Mouse (Mus musculus): Measurements from ENCODE around the gene 6030452D12Rik. TPM values are rescaled to one million over a fixed set of nuclear protein-coding genes. Genes with fewer than 3 reads are reported as not detected.

The 6030452D12Rik gene
- total RNA-seq, 1 experiment from 2014 or later: not detected

DNA sequence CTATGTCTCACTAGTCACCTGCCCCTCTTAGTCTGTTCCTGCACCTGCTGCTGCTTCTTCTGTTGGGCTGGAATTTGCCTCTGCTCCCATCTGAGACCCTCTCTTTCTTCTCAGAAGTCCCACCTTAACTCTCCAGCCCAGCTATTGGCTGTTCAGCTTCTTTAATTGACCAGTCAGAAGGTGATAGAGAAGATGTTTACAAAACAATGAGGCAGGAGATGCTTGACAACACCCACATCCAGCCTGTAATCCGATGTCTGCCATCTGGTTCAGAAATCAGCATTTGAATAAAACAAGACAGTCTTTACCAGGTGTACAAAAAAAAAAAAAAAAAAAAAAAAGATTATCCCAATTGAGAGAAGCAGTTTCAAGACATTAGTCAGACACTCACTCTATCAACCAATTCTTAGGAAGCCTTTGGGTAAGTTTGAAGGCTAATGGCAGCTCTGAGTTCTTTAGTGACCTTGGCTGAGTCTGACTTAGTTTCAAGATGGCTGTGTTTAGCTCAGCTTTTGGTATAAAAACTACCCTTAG lies 15.7 kb downstream of the 6030452D12Rik start:
- no peak for ATAC-seq (replicated peaks; ENCODE audit: low read depth, poor library complexity, severe bottlenecking)

DNA sequence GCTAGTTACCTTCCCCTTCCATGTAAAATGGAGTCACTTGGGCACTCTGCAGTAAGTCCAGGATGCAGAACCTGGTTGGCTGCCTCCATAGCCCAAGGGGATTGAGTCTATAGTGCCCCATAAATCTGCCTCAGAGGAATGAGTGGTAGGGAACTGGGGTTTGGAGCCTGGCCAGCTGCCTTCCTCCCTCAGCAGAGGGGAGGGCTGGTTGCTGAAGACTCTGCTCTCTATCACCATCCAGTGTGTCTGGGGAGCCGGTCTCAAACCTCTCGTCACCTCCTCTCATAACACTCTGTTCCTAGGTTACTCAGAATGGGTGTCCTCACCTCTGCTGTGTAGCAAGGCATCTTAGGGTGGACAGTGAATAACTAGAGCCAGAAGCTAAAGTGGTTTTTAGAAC lies 16.3 kb downstream of the 6030452D12Rik start:
- ATAC-seq (replicated peaks; ENCODE audit: low read depth, poor library complexity, severe bottlenecking): peak; percentile 89

DNA sequence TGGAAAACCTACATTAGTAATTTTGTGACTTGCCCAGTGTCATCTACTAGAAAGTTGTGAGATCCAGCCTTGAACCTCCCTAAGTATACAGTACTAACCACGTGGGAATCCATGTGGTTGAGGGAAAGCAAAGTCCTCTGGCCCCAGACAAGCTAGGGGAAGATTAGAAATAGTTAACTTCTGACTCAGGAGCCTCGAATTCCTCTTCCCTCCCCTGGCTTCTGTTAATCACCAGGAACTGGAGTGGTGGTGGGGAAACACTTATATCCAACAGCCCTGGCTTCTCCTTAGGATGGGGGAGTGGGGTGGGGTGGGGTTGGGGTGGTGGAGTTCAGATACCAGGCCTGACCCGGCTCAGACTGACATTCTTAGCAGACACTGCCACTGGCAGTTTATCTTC lies 18.4 kb downstream of the 6030452D12Rik start:
- ATAC-seq (replicated peaks; ENCODE audit: low read depth, poor library complexity, severe bottlenecking): no peak

DNA sequence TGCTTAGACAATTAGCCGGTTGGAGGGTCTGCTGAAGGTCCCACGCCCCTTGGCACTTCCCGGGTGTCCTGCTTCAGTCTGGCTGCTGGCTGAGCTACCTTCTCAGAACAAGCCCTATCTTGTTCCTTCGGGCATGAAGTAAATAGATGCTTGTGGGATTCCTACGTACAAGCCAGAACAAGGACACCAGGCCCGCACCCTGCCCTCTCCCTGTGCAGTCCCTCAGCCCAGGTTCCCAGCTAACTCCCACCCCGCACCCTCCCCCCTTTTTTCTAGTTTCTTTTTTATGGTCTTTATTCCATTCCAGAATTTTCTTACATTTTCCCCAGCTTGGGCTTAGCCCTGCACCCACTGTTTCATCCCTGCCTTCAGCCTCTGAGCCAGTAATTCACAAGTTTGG lies 20.3 kb downstream of the 6030452D12Rik start:
- ATAC-seq (replicated peaks; ENCODE audit: low read depth, poor library complexity, severe bottlenecking): no peak

DNA sequence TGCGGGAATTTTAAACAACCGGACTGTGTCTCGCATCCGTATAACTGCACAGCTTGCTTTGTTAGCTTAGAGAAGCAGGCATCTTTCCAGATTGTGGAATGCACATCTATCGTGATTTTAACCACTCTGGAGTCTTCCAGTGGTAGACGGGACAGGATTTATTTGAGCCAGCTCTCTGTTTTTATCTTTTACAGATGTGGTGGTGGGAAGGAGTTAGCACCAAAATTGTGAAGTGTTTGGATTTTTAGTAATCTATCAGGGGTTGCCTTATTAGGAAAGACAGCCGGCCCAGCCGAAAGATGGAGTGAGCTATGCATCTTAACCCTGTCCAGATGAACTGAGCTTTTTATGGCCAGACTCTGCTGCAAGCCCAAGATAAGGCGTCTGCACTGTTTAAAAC lies 21.5 kb downstream of the 6030452D12Rik start:
- no peak for ATAC-seq (replicated peaks; ENCODE audit: low read depth, poor library complexity, severe bottlenecking)

DNA sequence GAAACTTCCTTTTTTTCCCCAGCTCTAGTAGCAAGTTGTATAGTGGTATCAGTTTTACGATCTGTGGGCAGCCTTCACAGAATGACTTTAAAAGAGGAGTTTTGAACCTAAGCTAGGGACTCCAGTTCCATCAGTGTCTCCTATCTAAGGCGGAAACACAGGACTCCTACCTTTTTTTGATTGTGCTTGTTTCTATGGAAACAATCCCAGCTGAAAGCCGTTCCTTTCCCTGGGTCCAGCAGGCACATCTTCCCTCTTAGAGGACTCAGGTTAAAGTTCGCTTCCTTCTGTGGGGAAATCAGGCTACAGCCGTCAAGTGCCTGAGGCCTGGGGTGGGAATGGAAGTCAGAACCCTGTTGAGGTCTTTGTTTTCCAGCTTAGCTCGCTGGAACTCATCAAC lies 26.4 kb downstream of the 6030452D12Rik start:
- ATAC-seq (replicated peaks; ENCODE audit: low read depth, poor library complexity, severe bottlenecking): 0 out of 2 replicates have a peak, but pooled peaks have one; percentile 36

DNA sequence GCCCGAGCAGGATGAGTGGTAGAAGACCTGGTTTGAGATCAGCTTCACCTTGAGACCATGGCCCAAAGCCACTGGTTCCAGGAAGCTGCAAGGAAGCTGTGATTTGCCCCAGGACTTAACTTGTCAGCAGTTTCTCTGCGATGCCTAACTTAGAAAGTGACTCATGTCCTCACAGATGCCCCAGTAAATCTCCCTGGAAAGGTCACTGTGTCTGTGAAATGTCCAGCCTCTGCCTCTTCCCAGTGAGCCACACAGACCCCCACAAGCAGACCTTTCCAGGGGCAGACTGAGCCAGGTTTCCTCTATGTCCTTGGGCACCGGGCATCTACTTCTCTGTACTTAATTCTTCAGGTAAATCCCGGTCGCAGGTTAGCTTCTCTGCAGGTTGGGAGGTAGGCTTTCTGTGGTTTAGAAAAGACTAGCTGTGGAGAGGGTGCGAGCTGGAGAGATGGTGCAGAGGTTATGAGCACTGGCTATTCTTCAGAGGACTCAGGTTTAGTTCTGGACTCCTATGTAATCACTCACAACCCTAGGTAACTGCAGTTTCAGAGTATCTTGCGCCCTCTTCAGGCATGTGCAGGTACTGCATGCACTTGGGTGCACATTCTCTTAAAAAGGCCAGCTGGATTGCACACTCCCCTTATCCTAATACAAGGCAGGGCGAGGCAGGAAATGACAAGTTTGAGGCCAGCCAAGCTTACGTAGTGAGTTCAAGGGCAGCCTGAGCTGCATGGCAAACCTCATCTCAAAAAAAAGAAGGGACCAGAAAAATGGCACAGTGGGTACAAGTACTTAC lies 27.1 kb downstream of the 6030452D12Rik start:
- ATAC-seq (replicated peaks; ENCODE audit: low read depth, poor library complexity, severe bottlenecking): no peak

DNA sequence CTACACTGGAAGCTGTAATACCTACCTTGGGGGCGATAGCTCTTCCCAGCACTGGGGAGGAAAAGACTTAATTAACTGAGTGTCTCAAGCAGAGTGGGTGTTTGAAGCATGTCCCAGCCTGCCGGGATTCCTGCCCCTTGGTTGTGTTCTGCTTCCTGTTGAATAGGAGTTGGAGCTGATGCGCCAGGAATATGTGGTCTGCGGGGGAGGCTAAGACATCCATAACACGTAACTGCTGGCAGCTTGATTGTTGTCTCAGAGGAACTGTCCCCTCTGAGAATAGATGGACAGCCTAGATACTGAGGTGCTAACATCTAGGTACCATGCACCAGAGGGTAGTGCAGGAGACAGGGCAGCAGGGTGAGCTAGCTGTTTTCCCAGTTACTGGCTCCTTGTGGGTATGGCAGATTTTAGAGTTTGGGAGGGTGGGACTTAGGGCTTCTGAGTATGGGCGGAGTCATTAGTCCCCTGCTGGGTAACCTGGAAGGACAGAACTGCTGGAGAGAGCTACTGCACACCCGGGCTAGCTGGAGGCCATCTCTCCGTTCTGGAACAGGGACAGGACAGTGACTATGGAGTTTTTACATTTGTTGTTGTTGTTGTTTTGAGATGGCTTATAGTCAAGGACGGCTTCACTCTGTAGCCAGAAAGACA lies 28.4 kb downstream of the 6030452D12Rik start:
- no peak for ATAC-seq (replicated peaks; ENCODE audit: low read depth, poor library complexity, severe bottlenecking)

DNA sequence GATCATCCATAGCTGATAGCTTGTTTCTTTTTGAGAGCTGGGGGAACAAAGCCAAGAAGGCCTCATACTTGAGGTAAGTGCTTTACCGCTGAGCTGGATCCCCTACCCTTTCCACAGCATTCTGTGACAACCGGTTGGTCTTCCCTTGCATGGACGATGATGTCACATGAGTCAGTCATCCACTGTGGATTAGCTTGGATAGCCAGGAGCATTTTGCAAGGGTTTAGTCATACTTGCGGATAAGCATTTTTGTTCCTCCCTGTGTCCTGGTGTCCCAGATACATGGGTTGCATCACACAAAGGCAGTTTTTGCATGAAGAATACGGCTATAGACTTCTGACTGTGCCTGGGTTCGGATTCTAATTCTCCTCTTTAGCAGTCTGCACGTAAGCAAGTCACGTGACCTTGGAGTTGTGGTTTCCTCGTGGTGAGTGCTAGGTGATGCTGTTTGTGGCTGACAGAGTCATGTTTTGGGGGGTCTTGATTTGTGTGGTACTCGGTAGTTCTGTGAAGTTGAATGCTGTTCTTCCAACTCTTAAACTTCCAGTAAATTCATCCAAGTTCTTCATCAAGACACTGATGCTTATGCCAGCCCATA lies 29.7 kb downstream of the 6030452D12Rik start:
- no peak for ATAC-seq (replicated peaks; ENCODE audit: low read depth, poor library complexity, severe bottlenecking)

DNA sequence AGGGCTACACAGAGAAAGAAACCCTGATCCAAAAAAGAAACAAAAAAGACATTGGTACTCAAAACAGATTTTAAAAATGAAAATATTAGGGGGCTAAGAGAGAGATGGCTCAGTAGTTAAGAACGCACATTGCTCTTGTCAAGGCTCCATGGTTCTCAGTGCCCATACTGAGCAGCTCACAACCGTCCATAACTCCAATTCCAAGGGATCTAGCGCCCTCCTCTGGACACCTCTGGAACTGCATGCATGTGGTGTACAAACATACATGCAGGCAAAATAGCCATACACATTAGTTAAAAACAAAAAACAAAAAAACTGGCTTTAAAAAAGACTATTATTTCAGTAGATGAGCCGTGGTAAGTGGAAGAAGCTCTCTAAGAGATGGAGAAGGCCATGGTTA lies 30.2 kb downstream of the 6030452D12Rik start:
- no peak for ATAC-seq (replicated peaks; ENCODE audit: low read depth, poor library complexity, severe bottlenecking)

DNA sequence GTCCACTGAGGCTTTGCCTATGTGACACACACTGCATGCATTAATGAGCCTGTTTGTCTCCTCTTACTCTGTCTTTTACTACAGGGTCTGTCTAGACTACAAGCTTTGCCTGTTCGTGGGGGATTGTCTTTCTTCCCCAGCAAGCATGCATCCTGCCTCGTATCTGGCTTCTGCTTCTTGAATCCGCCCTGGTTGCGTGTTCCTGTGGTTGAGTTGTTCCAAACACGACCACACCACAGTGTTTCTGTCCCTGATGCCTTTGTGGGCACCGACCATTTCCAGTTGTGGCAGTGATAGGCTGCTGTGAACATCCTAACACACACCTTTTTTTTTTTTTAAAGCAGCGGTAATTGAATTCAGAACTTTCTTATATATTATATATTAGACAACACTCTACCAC lies 33.4 kb downstream of the 6030452D12Rik start:
- ATAC-seq (replicated peaks; ENCODE audit: low read depth, poor library complexity, severe bottlenecking): peak; percentile 69

DNA sequence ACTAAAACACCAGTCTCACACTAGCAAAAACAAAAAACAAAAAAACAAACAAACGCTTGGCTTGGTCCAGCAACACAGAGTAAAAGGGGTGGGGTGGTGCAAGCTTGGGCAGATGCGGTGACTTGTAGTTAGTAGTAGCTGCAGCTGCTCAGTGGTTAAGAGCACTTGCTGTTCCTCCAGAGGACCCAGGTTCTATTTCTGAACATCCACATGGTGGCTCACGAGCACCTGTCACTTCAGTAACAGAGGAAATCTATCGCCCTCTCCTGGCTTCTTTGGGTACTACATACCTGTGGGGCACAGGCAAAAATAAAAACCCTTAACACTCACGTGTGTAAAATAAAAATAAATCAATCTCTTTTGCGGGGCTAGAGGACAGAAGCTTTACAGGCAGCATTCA lies 34.1 kb downstream of the 6030452D12Rik start:
- ATAC-seq (replicated peaks; ENCODE audit: low read depth, poor library complexity, severe bottlenecking): peak; percentile 69

DNA sequence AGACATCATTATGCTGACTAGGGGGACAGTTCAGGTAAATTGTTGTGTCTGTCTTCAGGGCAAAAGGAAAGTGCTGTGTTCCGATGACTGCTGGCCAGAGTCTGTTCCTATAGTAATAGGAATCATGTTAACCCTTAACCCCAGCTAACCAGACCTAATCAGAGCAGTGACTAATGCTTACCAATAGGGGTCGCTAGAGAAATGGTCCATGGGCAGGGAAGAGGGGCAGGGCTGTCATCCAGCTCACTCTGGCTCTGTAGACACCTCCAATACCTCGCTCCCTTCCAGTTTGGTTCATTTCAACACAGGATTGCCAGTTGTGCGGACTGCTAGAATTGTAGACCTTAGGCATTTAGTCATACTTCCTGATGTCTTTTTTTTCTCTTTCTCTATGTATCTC lies 35.1 kb downstream of the 6030452D12Rik start:
- peak; percentile 67 for ATAC-seq (replicated peaks; ENCODE audit: low read depth, poor library complexity, severe bottlenecking)

DNA sequence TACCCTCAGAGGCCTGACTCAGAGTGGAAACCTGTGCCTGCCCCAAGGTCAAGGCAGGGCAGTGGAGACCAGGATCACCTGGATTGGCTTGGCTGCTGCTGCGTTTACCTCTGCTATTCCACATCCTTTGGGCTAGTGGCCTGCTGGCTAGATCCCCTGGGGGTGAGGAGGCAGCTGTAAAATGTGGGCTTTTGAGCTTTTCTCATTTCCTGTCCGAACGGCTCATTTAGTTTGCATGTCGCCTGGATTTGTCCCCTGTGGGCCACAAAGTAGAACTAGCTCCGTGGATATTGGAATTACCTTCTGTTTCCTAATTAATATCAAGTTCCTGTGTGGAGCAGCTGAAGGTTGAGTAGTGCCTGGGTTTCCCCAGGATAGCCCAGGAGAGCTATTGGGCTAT lies 38.9 kb downstream of the 6030452D12Rik start:
- no peak for ATAC-seq (replicated peaks; ENCODE audit: low read depth, poor library complexity, severe bottlenecking)

DNA sequence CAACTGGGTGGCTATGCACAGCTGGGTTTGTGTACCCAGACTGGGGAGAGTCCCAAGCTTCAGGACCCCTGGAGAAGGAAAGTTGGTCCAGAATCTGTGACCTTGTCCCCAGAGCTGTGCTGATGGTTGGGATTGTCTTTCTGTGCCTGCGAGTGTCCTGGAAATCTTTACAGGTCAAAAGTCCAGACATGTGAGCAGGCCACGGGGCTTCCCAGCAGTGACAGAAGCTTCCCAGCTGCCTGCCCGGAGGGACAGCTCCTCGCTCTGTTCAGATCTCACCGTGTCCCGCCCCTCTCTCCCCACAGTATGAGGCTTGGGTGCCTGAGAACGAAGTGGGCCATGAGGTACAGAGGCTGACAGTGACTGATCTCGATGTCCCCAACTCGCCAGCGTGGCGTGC lies 40.7 kb downstream of the 6030452D12Rik start:
- no peak for ATAC-seq (replicated peaks; ENCODE audit: low read depth, poor library complexity, severe bottlenecking)

DNA sequence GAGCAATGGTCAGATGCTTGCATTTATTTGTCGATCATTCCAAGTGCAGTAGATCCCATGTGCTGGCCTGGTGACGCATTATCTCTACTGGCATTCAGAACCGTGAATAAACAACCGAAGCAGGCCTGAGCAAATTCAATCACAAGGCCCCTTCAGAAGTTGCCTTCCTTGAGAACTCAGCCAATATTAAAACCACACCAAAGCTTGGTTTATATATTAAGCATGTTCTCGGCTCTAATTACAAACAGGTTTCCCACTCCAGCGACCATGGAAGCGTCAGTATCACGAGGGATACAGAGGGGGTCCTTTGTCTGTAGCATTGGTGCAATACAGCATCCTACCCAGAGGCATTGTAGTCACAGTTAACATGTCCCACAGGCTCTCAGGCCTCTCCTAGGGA lies 42.7 kb downstream of the 6030452D12Rik start:
- ATAC-seq (replicated peaks; ENCODE audit: low read depth, poor library complexity, severe bottlenecking): no peak

DNA sequence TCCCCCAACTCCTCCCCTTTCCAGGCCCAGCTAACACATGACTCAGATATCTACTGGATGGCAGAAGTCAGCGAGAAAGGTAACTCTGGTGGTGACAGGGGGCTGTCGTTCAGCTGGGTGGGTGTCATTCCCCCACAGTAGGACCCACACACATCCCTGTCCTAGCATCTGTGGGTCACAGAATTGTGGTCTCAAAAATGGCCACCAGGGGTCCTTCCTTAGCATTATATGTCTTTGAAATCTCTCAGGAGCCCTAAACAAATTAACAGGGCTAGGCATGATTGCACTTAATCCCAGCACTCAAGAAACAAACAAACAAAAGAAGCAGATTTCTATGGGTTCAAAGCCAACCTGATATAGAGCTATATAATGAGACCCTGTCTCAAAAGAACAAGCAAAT lies 44.8 kb downstream of the 6030452D12Rik start:
- peak; percentile 66 for ATAC-seq (replicated peaks; ENCODE audit: low read depth, poor library complexity, severe bottlenecking)

DNA sequence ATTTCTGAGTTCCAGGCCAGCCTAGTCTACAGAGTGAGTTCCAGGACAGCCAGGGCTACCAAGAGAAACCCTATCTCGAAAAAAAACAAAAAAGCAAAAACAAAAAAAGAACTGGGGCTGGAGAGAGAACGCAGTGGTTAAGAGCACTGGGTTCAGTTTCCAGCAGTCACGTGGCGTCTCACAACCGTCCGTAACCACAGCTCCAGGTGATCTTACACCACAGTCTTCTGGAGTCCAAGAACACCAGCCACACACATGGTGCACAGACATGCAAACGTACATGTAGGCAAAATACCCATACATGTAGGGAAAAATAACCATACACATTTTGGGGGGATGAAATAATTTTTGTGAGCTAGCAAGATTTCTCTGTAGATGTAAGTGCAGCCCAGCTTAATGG lies 46.4 kb downstream of the 6030452D12Rik start:
- ATAC-seq (replicated peaks; ENCODE audit: low read depth, poor library complexity, severe bottlenecking): no peak

DNA sequence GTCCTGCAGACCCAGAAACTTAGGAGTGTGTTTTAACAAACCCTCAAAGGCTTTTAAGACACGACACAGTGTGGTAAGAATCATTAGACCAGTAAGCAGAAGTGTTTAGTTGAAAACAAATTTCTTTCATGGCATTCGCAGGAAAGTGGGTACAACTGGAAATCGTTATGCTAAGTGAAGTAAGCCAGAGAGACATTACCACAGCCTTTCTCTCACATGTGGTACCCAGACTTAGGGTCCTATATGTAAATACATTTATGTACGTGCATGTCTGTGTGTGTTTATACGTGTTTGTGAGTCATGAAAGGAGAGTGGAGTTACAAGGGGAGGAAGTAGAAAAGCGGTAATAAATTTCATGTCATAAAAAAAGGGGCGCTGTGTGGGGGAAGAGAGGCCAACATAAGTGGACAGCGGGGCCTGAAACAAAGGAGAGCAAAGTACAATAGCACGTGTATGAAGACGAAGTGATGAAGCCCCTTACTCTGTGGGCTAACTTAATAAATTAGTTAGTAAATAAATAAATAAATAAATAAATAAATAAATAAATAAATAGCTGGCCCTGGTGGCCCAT lies 48.1 kb downstream of the 6030452D12Rik start:
- no peak for ATAC-seq (replicated peaks; ENCODE audit: low read depth, poor library complexity, severe bottlenecking)

DNA sequence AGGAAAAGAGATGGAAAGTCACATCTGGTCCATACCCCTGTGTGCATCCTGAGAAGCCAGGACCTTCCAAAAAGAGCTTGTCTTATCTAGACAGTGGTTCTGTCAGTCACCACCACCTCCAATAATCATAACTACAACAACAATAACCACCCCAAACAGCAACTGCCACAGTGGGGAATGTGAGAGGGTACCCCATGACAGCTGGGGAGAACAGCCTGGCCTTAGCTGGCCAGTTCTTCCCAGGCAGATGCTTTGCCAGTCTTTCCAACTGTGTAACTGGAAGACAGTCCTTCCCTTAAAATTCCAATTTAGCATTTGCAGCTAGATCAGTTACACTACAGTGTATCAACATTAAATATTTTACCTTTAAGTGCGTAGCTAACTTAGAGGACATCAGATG lies 50.6 kb downstream of the 6030452D12Rik start:
- ATAC-seq (replicated peaks; ENCODE audit: low read depth, poor library complexity, severe bottlenecking): no peak

DNA sequence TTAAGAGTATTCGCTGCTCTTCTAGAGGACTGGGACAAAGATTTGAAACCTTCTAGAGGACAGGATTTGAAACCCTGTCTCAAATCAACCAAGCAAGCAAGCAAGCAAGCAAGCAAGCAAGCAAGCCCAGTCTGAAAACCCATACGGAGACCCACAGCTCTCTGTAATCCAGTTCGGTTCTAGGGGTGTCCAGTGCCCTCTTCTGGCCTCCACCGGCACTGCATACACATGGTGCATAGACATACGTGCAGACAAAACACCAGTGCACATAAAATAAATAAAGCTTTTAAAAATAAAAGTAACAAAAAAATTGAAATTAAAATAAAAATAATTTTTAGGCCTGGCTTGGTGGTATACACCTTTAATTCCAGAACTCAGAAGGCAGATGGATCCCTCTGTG lies 53.7 kb downstream of the 6030452D12Rik start:
- no peak for ATAC-seq (replicated peaks; ENCODE audit: low read depth, poor library complexity, severe bottlenecking)
